Mouse (Mus musculus) small intestine, adult 2 months (tissue): ENCODE results near the gene Wdr62.

Source experiments
- CTCF ChIP-seq: fragments of 200-500 bp; IDR thresholded peaks from 2 replicates; pipeline ENCODE4 v1.5.1; 2012; ENCODE audit warnings: low read depth, mild to moderate bottlenecking, control low read depth, inconsistent platforms, low read length, moderate library complexity, mixed read lengths; ENCODE audit not compliant: insufficient replicate concordance, insufficient read length; ENCODE audit errors: extremely low read depth
- POLR2A ChIP-seq: fragments of 200-500 bp; IDR thresholded peaks from 2 replicates; pipeline ENCODE4 v1.6.1; 2012; ENCODE audit warnings: low read depth, mild to moderate bottlenecking, control low read depth, inconsistent platforms, low read length, moderate library complexity

- no peak for TF ChIP-seq CTCF
- TF ChIP-seq POLR2A: peak; percentile 77; the same call in 1 of the 2 replicates
Observed at GRCm38 (mm10) chr7:30322285-30322667, 42.1 kb upstream of the Wdr62 start.
